Mouse (Mus musculus): Measurements from ENCODE around the gene Mc3r.

Gene Mc3r

DNA sequence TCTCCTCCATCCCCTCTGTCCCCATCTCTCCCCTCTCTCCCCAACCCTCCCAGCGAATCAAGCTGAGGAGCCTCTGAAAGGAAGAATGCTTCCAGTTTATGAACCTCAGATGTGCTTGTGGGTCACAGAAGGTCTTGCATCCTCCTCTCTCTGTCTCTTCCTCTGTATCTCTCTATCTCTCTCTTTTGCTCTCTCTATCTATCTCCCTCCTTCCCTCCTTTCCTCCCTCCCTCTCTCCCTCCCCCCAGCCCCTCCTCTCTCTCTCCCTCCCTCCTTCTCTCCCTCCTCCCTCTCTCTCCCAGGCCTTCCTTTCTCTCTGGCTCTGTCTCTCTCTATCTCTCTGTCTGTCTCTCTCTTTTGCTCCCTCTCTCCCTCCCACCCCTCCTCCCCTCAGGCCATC is 50.2 kb downstream of the Mc3r start:
- DNase-seq (ENCODE audit: low spot score in 2 of 2): no peak

- DNase-seq (ENCODE audit: low spot score in 2 of 2): no peak
These were observed 51.0 kb downstream of the Mc3r start for GRCm38 (mm10) chr2:172299126-172299921.
